Mouse (Mus musculus): Measurements from ENCODE around the gene Astn1. TPM values are rescaled to one million over a fixed set of nuclear protein-coding genes. Genes with fewer than 3 reads are reported as not detected.

Gene Astn1
- total RNA-seq, 2 experiments from 2014 or later: 0.98 to 1.1 TPM

- intact Hi-C loops (cut with DNase I): no loop called here
- DNase-seq (ENCODE audit: low spot score): no peak
These were observed 46.1 kb downstream of the Astn1 start for GRCm38 (mm10) chr1:158408124-158408523.

- intact Hi-C loops (cut with DNase I): no loop called here
- DNase-seq (ENCODE audit: low spot score): no peak
These were observed 49.1 kb downstream of the Astn1 start for GRCm38 (mm10) chr1:158411146-158411545.

- intact Hi-C loops (cut with DNase I): no loop called here
- no peak for DNase-seq (ENCODE audit: low spot score)
These were observed 52.1 kb downstream of the Astn1 start for GRCm38 (mm10) chr1:158414198-158414597.

- no peak for DNase-seq (ENCODE audit: low spot score)
- intact Hi-C loops (cut with DNase I): no loop called here
These were observed 59.4 kb downstream of the Astn1 start for GRCm38 (mm10) chr1:158421451-158421850.

- intact Hi-C loops (cut with DNase I): no loop called here
- no peak for DNase-seq (ENCODE audit: low spot score)
These were observed 60.7 kb downstream of the Astn1 start for GRCm38 (mm10) chr1:158422739-158423138.

- no peak for DNase-seq (ENCODE audit: low spot score)
- intact Hi-C loops (cut with DNase I): no loop called here
These were observed 84.0 kb downstream of the Astn1 start for GRCm38 (mm10) chr1:158446071-158446470.

- DNase-seq (ENCODE audit: low spot score): no peak
- intact Hi-C loops (cut with DNase I): no loop called here
These were observed 85.9 kb downstream of the Astn1 start for GRCm38 (mm10) chr1:158447956-158448355.

- no peak for DNase-seq (ENCODE audit: low spot score)
- intact Hi-C loops (cut with DNase I): no loop called here
These were observed 90.6 kb downstream of the Astn1 start for GRCm38 (mm10) chr1:158452675-158453074.

GRCm38 (mm10) chr1:158453587-158453986 lies 91.5 kb downstream of the Astn1 start:
- intact Hi-C loops (cut with DNase I): no loop called here
- DNase-seq (ENCODE audit: low spot score): no peak

- intact Hi-C loops (cut with DNase I): no loop called here
- DNase-seq (ENCODE audit: low spot score): no peak
These were observed 101.9 kb downstream of the Astn1 start for GRCm38 (mm10) chr1:158463975-158464374.

- DNase-seq (ENCODE audit: low spot score): no peak
- intact Hi-C loops (cut with DNase I): no loop called here
These were observed 103.2 kb downstream of the Astn1 start for GRCm38 (mm10) chr1:158465286-158465685.

- DNase-seq (ENCODE audit: low spot score): no peak
- intact Hi-C loops (cut with DNase I): no loop called here
These were observed 115.8 kb downstream of the Astn1 start for GRCm38 (mm10) chr1:158477841-158478240.

- DNase-seq (ENCODE audit: low spot score): no peak
- intact Hi-C loops (cut with DNase I): no loop called here
These were observed 118.2 kb downstream of the Astn1 start for GRCm38 (mm10) chr1:158480285-158480684.

- no peak for DNase-seq (ENCODE audit: low spot score)
- intact Hi-C loops (cut with DNase I): no loop called here
These were observed 121.7 kb downstream of the Astn1 start for GRCm38 (mm10) chr1:158483733-158484132.

- intact Hi-C loops (cut with DNase I): no loop called here
- no peak for DNase-seq (ENCODE audit: low spot score)
These were observed 127.5 kb downstream of the Astn1 start for GRCm38 (mm10) chr1:158489521-158490021.

GRCm38 (mm10) chr1:158490175-158490574 lies 128.1 kb downstream of the Astn1 start:
- intact Hi-C loops (cut with DNase I): no loop called here
- DNase-seq (ENCODE audit: low spot score): no peak

- intact Hi-C loops (cut with DNase I): no loop called here
- DNase-seq (ENCODE audit: low spot score): no peak
These were observed 131.2 kb downstream of the Astn1 start for GRCm38 (mm10) chr1:158493289-158493688.

GRCm38 (mm10) chr1:158500140-158500539 lies 138.1 kb downstream of the Astn1 start:
- intact Hi-C loops (cut with DNase I): no loop called here
- no peak for DNase-seq (ENCODE audit: low spot score)

- DNase-seq (ENCODE audit: low spot score): no peak
- intact Hi-C loops (cut with DNase I): no loop called here
These were observed 138.9 kb downstream of the Astn1 start for GRCm38 (mm10) chr1:158501019-158501418.

- no peak for DNase-seq (ENCODE audit: low spot score)
- intact Hi-C loops (cut with DNase I): no loop called here
These were observed 145.5 kb downstream of the Astn1 start for GRCm38 (mm10) chr1:158507610-158508009.

- no peak for DNase-seq (ENCODE audit: low spot score)
- intact Hi-C loops (cut with DNase I): no loop called here
These were observed 147.2 kb downstream of the Astn1 start for GRCm38 (mm10) chr1:158509112-158509855.

Measured in heart, postnatal 25 days (tissue).